Mouse (Mus musculus): ENCODE measurements around the gene Ackr4. TPM values are rescaled to one million over a fixed set of nuclear protein-coding genes. Genes with fewer than 3 reads are reported as not detected.

Gene Ackr4
- polyA plus RNA-seq, 1 experiment from 2014 or later: 1.2 TPM

DNA sequence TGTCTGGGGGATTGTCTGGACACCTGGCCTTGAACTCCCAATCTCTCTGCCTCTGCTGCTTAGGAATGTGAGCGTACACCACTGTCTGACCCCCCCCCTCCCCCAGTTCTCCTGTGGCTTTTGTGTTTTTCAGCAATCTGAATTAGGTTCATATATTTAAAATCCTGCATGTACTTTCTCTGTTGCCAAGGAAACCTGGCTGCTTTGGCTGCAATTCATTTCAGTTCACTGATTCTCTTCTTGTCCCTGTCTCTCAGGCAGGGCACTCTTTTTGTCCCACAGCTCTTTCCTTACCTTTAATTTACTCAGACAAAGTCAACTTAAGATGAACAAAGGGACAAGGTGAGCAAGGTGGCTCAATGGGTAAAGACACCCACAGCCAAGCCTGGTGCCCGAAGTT lies 1.4 kb upstream of the Ackr4 start:
- no peaks in the 10 kb centered on the region for H3K36me3 ChIP-seq (ENCODE audit: control insufficient read depth, insufficient read depth, low read length)
- H3K4me3 ChIP-seq (ENCODE audit: low read depth, low read length): no peak overlapping the region
- no peaks in the 10 kb centered on the region for H3K9me3 ChIP-seq (ENCODE audit: control insufficient read depth, low read length)
- H3K9ac ChIP-seq (ENCODE audit: low read length): no peak overlapping the region
- 70% methylated on average over 2 of the region's 2 CpGs for WGBS
- DNase-seq (ENCODE audit: low spot score): no peak
- no peak for ATAC-seq (replicated peaks; ENCODE audit: low FRiP score, low TSS enrichment, low read depth)
- peaks cover 4% of the 10 kb centered on the region for H3K4me1 ChIP-seq (replicated peaks; ENCODE audit: control insufficient read depth, insufficient read depth, low read length)
- H3K27me3 ChIP-seq (replicated peaks; ENCODE audit: control insufficient read depth, insufficient read depth, low read length): no peaks in the 10 kb centered on the region
- no peak overlapping the region for H3K4me2 ChIP-seq (ENCODE audit: low read length)
- H3K27ac ChIP-seq (ENCODE audit: low read depth): no peak overlapping the region

DNA sequence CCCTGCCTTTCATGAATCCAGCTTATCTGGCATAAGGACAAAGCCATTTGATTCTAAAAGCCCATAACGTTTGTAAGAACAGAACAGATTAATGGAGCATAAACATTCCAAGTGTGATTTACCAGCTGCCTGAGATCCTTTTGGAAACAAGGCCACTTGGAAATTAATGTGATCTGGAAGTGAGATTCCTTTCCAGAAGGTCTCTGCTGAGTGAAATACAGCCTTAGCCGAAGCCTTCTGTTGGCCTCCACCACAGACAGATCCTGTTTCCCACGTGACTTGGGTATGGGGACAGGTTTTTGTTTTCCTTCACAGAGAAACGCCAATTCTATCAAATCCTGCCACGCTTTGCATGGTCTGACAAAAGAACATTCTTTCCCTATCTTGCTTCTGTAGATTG lies 3.1 kb downstream of the Ackr4 start:
- Histone ChIP-seq H3K9ac (ENCODE audit: low read length) (no peak overlapping the region), H3K9me3 (ENCODE audit: control insufficient read depth, low read length) (no peaks in the 10 kb centered on the region), H3K4me2 (ENCODE audit: low read length) (no peak overlapping the region), H3K27me3 (replicated peaks; ENCODE audit: control insufficient read depth, insufficient read depth, low read length) (no peaks in the 10 kb centered on the region), H3K4me1 (replicated peaks; ENCODE audit: control insufficient read depth, insufficient read depth, low read length) (peaks cover 4% of the 10 kb centered on the region), H3K4me3 (ENCODE audit: low read depth, low read length) (no peak overlapping the region), H3K36me3 (ENCODE audit: control insufficient read depth, insufficient read depth, low read length) (no peaks in the 10 kb centered on the region), H3K27ac (ENCODE audit: low read depth) (no peak overlapping the region)
- no peak for ATAC-seq (replicated peaks; ENCODE audit: low FRiP score, low TSS enrichment, low read depth)
- DNase-seq (ENCODE audit: low spot score): no peak
- WGBS: 26% methylated on average over 5 of the region's 5 CpGs

DNA sequence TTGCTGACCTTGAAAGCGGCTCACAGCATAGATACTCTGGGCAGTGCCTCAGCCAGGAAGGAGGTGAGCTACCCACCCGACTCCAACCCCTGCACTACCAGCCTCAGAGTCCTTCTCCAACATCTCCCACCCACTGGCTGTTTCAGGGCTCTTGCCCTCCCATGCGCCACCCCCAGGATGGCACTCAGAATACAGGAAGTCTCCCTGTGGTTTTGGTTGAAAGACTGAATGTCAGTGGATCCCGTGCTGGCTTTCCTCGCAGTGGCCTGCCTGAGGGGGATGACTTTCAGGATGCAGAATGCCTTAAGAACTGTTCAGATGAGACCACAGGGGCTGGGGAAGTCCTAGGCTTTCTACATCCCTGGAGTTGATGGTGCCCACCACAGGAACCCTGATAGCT lies 3.6 kb downstream of the Ackr4 start:
- H3K4me1 ChIP-seq (replicated peaks; ENCODE audit: control insufficient read depth, insufficient read depth, low read length): peaks cover 4% of the 10 kb centered on the region
- H3K4me3 ChIP-seq (ENCODE audit: low read depth, low read length): no peak overlapping the region
- WGBS: 80% methylated on average over 5 of the region's 5 CpGs
- no peaks in the 10 kb centered on the region for H3K36me3 ChIP-seq (ENCODE audit: control insufficient read depth, insufficient read depth, low read length)
- DNase-seq (ENCODE audit: low spot score) (no peak), ATAC-seq (replicated peaks; ENCODE audit: low FRiP score, low TSS enrichment, low read depth) (no peak)
- no peaks in the 10 kb centered on the region for H3K27me3 ChIP-seq (replicated peaks; ENCODE audit: control insufficient read depth, insufficient read depth, low read length)
- H3K9me3 ChIP-seq (ENCODE audit: control insufficient read depth, low read length): no peaks in the 10 kb centered on the region
- no peak overlapping the region for H3K27ac ChIP-seq (ENCODE audit: low read depth)
- no peak overlapping the region for H3K9ac ChIP-seq (ENCODE audit: low read length)
- no peak overlapping the region for H3K4me2 ChIP-seq (ENCODE audit: low read length)

DNA sequence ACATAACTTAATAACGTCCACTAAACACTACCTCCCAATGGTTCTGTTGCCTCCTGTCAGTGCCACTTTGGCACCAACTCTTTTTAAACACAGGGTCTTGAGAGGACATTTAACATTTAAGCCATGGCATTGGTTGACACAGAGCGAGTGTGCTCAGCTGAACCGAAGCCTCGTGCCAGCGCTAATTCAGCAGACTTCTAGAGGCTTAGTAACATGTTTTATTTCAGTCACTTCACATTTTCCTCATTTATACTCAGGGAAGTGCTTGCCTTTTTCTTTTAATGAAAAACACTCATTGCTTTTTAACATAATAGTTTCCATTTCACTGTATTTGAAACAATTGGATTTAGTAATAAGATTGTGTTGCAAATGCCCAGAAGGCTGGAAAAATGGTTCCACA lies 17.6 kb downstream of the Ackr4 start:
- Histone ChIP-seq H3K27ac (ENCODE audit: low read depth) (no peak overlapping the region), H3K4me2 (ENCODE audit: low read length) (no peak overlapping the region), H3K27me3 (replicated peaks; ENCODE audit: control insufficient read depth, insufficient read depth, low read length) (no peaks in the 10 kb centered on the region), H3K9ac (ENCODE audit: low read length) (no peak overlapping the region), H3K9me3 (ENCODE audit: control insufficient read depth, low read length) (no peaks in the 10 kb centered on the region), H3K4me3 (ENCODE audit: low read depth, low read length) (no peak overlapping the region), H3K4me1 (replicated peaks; ENCODE audit: control insufficient read depth, insufficient read depth, low read length) (no peaks in the 10 kb centered on the region), H3K36me3 (ENCODE audit: control insufficient read depth, insufficient read depth, low read length) (no peaks in the 10 kb centered on the region)
- 91% methylated on average over 5 of the region's 5 CpGs for WGBS
- ATAC-seq (replicated peaks; ENCODE audit: low FRiP score, low TSS enrichment, low read depth) (no peak), DNase-seq (ENCODE audit: low spot score) (no peak)

DNA sequence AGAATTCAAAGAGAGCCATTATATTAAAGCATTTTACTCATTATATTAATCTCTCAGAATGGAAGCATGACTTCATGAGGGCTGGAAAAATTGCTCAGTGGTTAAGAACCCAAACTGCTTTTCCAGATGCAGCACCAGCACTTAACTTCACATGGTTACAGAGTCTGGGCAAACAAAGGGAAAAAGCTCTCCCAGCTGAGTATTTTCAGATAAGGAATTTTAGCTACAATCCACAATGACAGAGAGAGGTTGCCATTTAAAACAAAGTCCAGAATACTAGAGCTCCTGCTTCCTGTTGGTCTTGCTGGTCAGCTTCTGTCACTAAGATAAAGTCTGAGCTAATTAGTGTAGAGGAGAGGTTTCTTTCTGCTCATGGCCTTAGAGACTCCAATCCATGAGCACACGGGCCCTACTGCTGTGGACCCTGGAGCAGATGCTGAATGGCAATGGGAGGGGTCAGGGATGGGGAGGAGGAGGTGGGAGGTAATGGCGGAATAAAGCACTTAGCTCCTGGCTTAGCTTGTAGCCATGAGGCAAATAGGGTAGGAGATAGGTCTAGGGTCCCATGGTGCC lies 18.1 kb downstream of the Ackr4 start:
- no peak overlapping the region for H3K27ac ChIP-seq (ENCODE audit: low read depth)
- DNase-seq (ENCODE audit: low spot score) (no peak), ATAC-seq (replicated peaks; ENCODE audit: low FRiP score, low TSS enrichment, low read depth) (no peak)
- no peak overlapping the region for H3K4me2 ChIP-seq (ENCODE audit: low read length)
- H3K9ac ChIP-seq (ENCODE audit: low read length): no peak overlapping the region
- no peaks in the 10 kb centered on the region for H3K9me3 ChIP-seq (ENCODE audit: control insufficient read depth, low read length)
- WGBS: 67% methylated on average over 2 of the region's 2 CpGs
- no peaks in the 10 kb centered on the region for H3K4me1 ChIP-seq (replicated peaks; ENCODE audit: control insufficient read depth, insufficient read depth, low read length)
- no peaks in the 10 kb centered on the region for H3K36me3 ChIP-seq (ENCODE audit: control insufficient read depth, insufficient read depth, low read length)
- H3K4me3 ChIP-seq (ENCODE audit: low read depth, low read length): no peak overlapping the region
- no peaks in the 10 kb centered on the region for H3K27me3 ChIP-seq (replicated peaks; ENCODE audit: control insufficient read depth, insufficient read depth, low read length)

DNA sequence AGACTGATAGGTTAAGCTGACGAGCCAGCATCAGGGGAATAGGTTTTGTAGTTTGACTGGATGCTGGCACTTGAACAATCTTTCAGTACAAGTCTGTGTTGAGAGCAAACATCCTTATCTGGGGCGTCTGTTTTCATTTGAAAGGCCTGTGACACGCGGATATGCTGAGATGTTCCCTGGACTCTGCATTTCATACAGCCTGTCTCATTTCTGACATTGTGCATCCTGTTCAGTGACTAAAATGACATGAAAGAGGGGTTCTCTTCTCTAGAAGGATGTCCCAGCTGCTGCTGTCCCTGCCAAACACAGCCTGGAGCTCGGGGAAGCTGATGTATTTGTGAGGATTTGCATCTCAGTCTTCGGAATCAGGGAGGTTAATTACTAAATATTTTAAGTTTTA lies 19.3 kb downstream of the Ackr4 start:
- no peaks in the 10 kb centered on the region for H3K9me3 ChIP-seq (ENCODE audit: control insufficient read depth, low read length)
- H3K36me3 ChIP-seq (ENCODE audit: control insufficient read depth, insufficient read depth, low read length): no peaks in the 10 kb centered on the region
- 50% methylated on average over 6 of the region's 6 CpGs for WGBS
- DNase-seq (ENCODE audit: low spot score) (no peak), ATAC-seq (replicated peaks; ENCODE audit: low FRiP score, low TSS enrichment, low read depth) (no peak)
- no peak overlapping the region for H3K4me3 ChIP-seq (ENCODE audit: low read depth, low read length)
- H3K27me3 ChIP-seq (replicated peaks; ENCODE audit: control insufficient read depth, insufficient read depth, low read length): no peaks in the 10 kb centered on the region
- no peaks in the 10 kb centered on the region for H3K4me1 ChIP-seq (replicated peaks; ENCODE audit: control insufficient read depth, insufficient read depth, low read length)
- no peak overlapping the region for H3K9ac ChIP-seq (ENCODE audit: low read length)
- no peak overlapping the region for H3K4me2 ChIP-seq (ENCODE audit: low read length)
- H3K27ac ChIP-seq (ENCODE audit: low read depth): no peak overlapping the region

DNA sequence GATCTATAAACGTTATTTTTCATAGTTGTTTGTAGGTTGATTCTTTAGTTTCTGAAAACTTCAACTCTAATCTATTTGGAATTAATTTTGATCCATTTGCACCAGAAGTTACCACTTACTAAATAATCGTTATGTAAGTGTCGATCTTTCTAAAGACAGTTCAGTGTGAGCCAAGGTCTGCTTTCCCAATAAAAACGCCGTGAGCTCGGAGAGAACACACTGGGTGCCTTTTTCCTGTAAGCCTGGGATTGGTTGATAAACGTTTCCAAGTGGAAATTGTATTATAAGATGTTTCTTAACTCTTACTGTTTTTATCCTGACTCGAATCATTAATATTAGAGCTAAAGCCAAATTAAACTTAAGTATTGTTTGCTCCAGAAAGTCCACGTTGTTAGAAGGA lies 19.8 kb downstream of the Ackr4 start:
- no peak overlapping the region for H3K9ac ChIP-seq (ENCODE audit: low read length)
- H3K9me3 ChIP-seq (ENCODE audit: control insufficient read depth, low read length): no peaks in the 10 kb centered on the region
- H3K4me3 ChIP-seq (ENCODE audit: low read depth, low read length): no peak overlapping the region
- H3K27ac ChIP-seq (ENCODE audit: low read depth): no peak overlapping the region
- DNase-seq (ENCODE audit: low spot score) (no peak), ATAC-seq (replicated peaks; ENCODE audit: low FRiP score, low TSS enrichment, low read depth) (no peak)
- 75% methylated on average over 9 of the region's 9 CpGs for WGBS
- no peaks in the 10 kb centered on the region for H3K36me3 ChIP-seq (ENCODE audit: control insufficient read depth, insufficient read depth, low read length)
- H3K4me1 ChIP-seq (replicated peaks; ENCODE audit: control insufficient read depth, insufficient read depth, low read length): no peaks in the 10 kb centered on the region
- H3K27me3 ChIP-seq (replicated peaks; ENCODE audit: control insufficient read depth, insufficient read depth, low read length): no peaks in the 10 kb centered on the region
- H3K4me2 ChIP-seq (ENCODE audit: low read length): no peak overlapping the region

DNA sequence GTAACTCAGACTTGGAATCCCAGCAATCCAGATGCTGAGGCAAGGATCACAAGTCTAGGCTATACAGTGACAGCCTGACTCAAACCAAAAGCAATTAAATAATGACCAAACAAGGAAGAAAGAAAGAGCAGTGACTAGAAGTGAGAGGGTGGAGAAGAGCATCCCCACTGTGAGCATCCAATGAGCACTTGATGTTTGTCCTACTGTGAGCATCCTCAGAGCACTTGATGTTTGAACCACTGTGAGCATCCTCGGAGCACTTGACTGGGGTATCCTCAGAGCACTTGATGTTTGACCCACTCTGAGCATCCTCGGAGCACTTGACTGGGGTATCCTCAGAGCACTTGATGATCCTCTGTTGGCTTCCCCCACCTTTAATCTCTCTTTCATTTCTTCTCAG lies 21.7 kb downstream of the Ackr4 start:
- WGBS: 92% methylated on average over 2 of the region's 2 CpGs

DNA sequence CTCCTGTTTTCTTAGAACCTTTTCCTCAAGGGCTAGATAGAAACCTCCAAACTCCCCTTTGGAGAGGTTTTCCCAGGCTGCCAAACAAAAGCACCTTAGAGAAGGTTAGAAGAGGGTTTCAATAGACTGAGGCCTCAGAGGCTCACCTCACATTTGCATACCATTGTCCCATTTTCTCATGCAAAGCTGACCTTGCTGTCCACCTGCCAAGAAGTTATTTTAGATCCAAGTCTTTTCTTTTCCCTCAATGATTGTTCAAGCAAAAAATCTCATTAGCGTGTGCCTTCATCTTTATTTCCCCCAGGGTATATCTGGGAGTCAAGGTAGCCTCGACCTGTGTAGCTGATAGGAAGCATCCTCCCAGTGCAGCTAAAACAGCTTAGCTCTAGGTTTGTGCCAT lies 23.8 kb downstream of the Ackr4 start:
- WGBS: 60% methylated on average over 2 of the region's 2 CpGs
- no peak for ATAC-seq (replicated peaks; ENCODE audit: low FRiP score, low TSS enrichment, low read depth)
- no peaks in the 10 kb centered on the region for H3K9me3 ChIP-seq (ENCODE audit: control insufficient read depth, low read length)
- no peak overlapping the region for H3K4me3 ChIP-seq (ENCODE audit: low read depth, low read length)
- no peaks in the 10 kb centered on the region for H3K4me1 ChIP-seq (replicated peaks; ENCODE audit: control insufficient read depth, insufficient read depth, low read length)
- H3K9ac ChIP-seq (ENCODE audit: low read length): no peak overlapping the region
- no peaks in the 10 kb centered on the region for H3K36me3 ChIP-seq (ENCODE audit: control insufficient read depth, insufficient read depth, low read length)
- H3K27ac ChIP-seq (ENCODE audit: low read depth): no peak overlapping the region
- H3K4me2 ChIP-seq (ENCODE audit: low read length): no peak overlapping the region
- no peaks in the 10 kb centered on the region for H3K27me3 ChIP-seq (replicated peaks; ENCODE audit: control insufficient read depth, insufficient read depth, low read length)
- no peak for DNase-seq (ENCODE audit: low spot score)

More for the DNA sequence above, 21.7 kb downstream of the Ackr4 start:
- no peaks in the 10 kb centered on the region for H3K9me3 ChIP-seq (ENCODE audit: control insufficient read depth, low read length)
- H3K27ac ChIP-seq (ENCODE audit: low read depth): no peak overlapping the region
- no peak for ATAC-seq (replicated peaks; ENCODE audit: low FRiP score, low TSS enrichment, low read depth)
- H3K9ac ChIP-seq (ENCODE audit: low read length): no peak overlapping the region
- H3K4me2 ChIP-seq (ENCODE audit: low read length): no peak overlapping the region
- no peak for DNase-seq (ENCODE audit: low spot score)
- H3K4me3 ChIP-seq (ENCODE audit: low read depth, low read length): no peak overlapping the region
- no peaks in the 10 kb centered on the region for H3K4me1 ChIP-seq (replicated peaks; ENCODE audit: control insufficient read depth, insufficient read depth, low read length)
- no peaks in the 10 kb centered on the region for H3K36me3 ChIP-seq (ENCODE audit: control insufficient read depth, insufficient read depth, low read length)
- H3K27me3 ChIP-seq (replicated peaks; ENCODE audit: control insufficient read depth, insufficient read depth, low read length): no peaks in the 10 kb centered on the region
